Mouse (Mus musculus) urinary bladder, postnatal 25 days (tissue): Measurements from ENCODE around the gene Ppargc1a.

ENCODE experiments used
- DNase-seq: peaks from one replicate; pipeline ENCODE4 v3.0.0; 2022; ENCODE audit warnings: low spot score

Gene Ppargc1a

DNA sequence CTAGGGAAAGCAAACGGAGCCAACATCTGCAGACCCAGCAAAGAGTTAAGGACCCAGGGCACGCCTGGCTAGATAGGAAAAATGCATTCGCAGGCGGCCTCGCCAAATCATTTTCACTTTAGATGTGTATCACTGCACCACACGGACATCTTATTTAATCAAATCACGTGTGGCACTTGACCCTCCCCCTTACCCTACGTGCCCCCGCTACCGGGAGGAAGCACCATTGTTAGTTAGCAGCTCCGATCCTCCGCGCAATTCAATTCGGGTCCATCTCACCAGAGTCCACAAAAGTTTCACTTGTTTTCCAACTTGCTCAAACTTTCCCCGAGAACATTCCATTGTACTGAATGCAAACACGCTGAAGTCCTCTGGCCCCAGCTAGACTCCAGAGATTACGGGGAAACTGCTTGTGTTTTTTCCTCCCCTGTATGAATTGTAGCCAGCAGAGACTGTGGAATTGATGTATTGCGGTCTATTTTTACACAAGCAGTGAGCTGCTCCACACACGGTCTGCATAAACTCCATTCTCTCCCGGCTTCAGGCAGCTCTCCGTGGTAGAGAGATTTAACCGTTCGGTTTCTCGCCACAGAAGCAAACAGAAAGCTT is 14.9 kb downstream of the Ppargc1a start:
- DNase-seq = peak; percentile 35

DNA sequence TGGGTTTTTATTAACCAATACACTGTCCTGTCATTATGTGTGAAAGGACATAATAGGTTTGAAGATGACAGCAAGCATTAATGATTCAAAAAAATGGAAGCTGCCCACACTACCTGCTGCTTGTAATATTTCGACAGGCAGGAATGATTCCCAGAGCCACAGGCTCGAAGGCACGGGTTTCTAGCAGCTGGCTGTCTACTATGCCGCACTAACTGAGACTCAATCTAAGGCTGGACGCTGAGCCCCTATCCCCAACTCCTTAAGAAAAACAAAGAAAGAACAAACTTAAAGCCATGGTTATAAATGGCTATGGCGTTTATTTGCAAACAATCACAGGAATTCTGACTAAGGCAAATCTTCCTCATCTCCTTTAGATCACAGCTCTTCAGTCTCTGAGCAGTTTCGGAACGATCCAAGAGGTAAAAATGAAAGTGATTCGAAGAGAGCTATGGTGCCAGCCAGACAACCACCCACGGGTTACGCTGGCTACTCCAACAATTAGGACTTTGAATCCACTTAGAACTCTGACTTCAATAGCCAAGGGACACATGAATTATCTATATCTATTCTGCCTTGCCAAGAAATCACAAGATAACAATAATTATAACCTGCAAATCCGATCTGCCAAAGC is 15.6 kb downstream of the Ppargc1a start:
- DNase-seq = no peak

DNA sequence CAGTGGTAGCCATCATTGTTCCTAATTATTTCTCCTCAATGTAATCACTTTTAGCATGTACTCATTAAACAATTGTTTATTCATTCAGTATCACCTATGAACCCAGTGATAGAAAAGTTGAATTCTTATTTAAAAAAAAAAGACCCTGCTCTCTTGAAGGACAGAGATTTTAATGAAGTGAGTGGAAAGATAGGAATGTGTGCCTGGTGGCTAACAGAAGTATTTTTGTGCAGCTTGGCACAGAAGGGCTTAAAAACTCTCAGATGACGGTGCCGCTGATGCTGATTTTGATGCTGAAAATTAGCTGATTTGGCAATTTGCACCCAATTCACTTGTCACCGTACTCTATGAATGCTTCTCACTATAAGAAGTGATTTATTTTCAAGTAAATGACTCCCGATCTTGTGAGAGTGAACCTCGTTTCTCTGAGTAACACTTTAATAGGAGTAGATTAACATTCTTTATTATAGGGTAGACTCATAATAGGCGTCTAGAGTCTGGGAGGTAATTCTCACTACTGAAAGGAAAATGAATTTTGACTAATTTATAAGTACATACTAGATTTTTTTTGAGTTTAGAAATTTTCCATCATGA is 20.0 kb downstream of the Ppargc1a start:
- no peak for DNase-seq

DNA sequence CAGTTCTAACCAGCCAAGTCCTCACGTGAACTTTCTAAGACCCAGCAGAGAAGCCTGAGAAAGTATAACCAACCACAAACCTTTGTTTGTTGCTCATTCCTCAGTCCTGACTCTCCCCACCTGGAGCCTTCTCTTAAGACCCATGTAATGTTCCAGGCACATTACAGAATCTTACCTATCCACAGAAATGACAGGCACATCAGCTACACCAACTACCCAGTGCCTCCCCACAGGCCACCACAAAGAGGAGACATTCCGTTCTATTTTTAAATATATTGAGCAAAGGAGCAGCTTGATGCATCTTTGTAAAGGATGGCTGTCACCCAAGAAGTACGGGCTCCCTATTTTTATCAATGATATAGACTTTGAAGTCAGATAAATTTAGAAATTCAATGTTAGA is 20.7 kb downstream of the Ppargc1a start:
- DNase-seq = no peak

DNA sequence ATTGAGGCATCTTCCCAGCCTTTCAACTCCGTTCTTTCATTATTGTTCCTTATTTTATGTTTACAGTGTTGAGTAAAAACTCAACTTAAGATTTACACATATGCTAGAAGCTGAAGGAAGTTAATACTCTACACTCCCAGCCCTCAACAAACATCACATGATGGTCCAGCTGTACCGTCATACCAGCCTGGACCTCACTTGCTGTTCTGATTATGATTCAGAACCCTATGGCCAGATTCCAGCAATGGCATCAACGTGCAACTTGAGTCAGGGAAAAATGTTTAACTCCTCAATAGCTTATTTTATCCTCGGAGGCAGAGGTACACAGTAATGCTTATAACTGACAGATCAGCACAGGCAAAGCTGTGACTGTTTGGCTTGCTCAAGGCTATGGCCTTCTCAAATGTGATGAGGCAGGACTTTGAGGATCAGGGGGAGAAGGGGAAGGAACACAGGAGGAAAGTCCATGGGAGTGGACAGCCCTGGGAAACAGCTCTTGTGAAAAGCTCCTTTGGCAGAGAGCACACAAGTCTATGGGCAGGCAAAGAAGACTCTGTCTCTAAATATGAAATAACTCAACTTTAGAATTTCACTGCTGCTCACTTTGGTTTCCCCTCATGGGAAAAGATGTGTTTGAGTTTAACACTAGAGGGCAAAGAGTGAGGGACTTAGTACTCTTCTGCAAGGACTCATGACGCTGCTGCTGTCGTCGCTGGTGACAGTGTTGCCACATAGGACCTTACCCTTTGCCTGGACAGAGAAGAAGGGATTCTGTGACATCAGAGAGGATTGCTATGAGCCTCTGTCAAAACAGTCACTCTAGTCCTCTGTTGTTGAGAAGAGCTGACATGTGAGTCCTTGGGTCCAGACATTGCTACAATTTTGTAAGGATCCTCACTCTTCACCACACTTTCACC is 22.1 kb downstream of the Ppargc1a start:
- no peak for DNase-seq

DNA sequence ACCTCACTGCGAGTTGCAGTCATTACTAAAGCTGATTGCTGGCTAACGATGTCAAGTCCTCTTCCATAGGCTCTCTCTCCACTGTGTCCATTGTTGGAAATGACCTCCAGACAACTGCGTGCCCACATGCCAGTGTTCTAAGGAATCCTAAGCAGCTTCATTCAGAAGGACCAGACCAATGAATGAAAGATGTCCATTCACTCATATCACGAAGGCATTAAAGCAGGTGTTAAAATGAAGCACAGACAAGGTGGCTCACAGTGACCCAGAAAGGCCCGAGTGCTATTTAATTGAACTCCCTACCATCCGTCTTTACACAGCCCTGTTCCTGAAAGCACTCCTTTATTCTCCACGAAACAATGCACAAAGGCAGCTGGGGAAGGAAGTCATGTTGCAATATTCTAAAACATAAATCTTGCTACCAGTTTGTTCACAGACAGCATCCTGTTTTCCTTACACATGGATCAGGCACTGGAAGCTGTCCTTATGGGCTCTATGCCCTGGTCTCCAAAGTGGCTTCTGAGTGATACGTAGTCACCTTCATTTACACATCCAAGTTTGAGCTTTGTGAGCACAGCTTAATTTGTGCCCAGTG is 23.3 kb downstream of the Ppargc1a start:
- no peak for DNase-seq

DNA sequence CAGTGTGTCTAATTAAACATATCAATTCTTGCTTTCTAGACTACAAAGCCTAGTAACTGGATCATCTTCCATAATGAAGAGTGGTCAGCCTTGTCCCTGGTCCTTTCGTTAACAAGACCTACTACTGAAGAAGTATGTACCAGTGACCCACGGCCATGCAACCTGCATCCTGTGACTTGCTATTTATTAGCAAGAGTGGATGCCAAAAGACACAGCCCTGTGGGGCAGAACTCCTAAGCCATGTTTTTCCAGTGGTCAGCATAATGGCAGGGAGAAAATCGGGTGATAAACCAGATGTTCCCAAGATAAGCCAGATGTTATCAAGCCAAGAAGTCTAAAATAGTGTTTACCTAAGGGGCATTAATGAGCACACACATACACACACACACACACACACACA is 26.0 kb downstream of the Ppargc1a start:
- DNase-seq = no peak

DNA sequence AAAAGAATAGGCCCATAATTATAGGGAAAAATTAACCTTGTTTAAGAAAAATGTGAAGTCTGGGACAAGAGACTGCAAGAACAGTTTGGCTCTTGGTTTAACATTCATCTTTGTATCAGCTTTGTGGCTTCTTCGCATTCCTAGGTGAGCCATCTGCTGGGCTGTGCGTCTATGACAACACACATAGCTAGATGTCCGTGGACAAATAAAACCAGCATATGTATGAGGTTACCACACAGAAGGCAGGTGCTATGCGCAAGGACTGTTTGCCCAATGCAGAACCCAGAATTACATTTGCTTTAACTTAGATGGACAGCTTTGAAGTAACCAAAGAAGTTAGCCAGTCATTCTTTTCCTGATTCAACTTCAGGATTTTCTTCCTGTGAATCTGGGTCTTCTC is 26.7 kb downstream of the Ppargc1a start:
- no peak for DNase-seq

DNA sequence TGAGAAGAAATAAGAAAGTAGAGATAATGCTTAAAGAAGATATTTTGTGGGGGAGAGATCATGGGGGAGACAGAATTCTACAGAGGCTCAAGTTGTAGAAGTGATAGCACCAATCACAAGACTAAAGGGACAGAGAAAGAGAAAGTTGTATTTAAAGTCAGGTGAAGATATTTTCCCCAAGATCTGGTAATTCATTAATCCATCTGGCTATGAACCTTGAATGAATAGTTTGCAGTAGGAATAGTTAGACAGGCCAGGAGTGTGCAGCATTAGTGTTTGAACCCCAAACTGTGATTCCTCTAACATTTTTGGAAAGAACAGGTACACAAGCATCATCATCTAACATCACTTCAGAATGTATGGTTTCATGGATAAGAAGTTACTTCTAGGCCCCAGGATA is 28.0 kb downstream of the Ppargc1a start:
- no peak for DNase-seq

DNA sequence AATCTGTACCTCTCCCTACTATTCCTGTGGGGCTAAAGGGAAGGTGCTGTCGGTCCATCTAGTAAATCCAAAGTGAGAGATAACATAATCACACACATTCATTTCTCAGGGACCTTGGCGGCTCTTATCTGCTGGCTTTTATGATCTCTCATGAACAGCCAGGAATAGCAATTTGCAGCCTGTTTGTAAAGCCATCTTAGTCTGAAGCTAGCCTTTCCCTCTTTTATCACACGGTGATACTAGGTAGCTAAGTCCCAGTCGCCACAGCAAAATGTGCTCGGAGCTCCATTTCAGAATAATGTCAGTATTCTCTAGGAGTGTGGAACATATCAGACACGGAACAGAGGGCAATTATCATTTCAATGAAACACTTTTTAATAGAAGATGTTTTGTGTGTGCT is 29.2 kb downstream of the Ppargc1a start:
- DNase-seq = no peak

DNA sequence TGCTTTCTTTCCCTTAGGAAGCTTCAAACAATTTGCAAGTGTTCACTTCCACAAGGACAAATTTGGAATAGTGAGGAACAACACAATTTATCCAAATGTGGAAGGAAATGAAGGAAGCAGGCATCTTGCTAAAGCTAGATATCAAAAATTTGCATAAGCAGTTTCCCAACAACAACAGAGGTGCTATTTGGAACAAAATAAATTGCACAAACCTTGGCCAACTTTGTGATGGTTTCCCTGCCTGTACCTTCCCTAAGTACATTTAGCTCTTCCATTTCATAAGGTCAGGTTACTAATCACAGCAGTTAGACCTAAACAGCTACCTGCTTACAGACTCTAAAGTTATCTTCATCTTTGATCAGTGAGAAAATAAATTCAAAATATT is 29.9 kb downstream of the Ppargc1a start:
- DNase-seq = no peak

DNA sequence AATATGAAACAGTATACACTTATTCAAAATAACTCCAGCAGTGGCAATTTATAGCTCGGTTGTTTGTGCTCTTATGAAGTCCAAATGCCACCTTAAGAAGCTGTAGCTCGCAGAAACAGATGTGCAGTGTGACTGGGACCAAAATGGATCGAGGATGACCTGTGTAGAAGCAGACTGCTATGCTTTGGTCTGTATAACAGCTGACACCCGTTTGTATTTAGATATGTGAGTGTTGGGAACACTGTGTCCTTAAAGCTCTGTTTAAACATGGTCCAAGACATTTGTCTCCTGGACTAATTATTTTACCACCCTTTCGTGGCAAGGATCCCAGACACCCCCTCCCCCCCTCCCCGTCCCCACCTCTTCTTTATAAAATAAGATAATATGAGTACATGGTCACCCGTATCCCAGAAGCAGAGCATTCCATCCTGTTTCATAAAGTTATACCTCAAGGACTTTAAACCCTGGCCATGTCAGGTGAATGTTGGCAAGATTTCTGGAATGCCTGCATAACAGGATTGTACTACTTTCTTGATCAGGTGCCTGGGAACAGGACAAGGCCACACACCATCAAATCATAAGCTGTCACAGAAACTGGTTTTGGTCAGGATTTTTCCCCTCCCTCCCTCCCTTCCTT is 30.4 kb downstream of the Ppargc1a start:
- no peak for DNase-seq

DNA sequence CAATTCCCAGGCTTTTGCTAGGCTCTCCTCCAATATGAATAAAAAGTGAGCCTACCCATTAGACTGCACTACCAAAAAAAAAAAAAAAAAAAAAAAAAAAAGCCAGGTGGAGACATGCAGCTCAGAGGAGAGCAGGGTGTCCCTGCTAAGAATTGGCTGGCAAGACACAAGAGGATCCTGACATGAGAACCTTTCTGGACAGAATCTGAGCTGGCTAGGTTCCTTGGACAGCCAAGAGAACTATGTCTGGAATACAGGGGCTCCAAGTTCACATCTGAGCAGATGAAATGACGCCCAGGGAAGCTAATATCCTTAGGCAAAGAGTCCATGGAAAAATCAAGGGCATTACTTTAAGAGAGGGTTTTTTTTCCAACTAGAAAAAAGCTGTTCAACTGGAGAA is 33.1 kb downstream of the Ppargc1a start:
- DNase-seq = no peak

DNA sequence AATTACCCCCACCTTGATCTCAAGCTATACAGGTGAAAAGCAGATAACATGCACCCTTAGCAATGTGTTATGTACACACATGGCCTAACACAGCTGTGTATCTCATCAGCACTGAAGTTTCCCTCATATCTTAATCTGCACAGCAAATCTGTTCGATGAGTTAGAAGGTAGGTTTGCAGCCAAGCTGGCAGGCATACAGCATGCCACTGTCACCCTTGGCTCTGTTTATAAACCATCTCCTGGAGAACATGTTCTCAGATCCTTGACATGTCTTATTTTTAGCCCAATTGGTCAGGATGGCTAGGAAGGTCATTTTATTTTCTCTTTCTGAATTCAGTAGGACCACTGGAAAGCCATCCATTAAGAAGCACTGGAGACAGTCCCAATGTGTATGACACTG is 36.2 kb downstream of the Ppargc1a start:
- no peak for DNase-seq

DNA sequence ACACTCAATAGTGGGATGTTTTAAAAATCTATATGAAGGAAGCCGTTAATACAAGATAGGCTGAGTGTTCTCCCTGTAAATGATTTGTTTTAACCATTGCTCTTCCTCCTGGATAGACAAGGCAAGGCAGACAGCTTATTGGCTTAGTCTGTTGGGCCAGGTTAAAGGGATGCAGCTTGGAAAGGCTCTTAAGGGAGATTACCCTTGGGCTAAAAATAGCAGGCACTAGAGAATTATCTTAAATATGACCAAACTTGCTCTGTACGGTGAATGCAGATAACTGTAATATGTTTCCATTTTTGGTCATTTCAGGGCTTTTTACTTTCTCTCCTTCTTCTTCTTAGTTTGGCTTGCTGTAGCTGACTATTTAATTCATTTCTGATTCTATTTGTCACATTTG is 38.1 kb downstream of the Ppargc1a start:
- no peak for DNase-seq

DNA sequence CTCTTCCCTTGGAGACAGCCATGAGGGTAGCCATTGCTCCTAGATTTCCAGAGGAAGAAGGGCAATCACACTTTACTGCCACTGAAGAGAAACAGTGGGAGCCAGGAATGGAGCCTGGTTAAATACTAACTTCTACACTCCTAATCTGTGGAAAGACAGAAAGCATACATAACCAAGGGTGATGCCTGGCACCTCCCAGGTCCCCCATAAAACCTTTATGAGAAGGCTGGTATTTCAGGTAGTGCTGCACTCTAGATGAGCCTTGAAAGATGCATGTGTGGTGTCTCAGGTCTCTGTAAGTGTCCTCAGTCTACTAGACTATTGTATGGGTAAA is 39.4 kb downstream of the Ppargc1a start:
- DNase-seq = no peak

DNA sequence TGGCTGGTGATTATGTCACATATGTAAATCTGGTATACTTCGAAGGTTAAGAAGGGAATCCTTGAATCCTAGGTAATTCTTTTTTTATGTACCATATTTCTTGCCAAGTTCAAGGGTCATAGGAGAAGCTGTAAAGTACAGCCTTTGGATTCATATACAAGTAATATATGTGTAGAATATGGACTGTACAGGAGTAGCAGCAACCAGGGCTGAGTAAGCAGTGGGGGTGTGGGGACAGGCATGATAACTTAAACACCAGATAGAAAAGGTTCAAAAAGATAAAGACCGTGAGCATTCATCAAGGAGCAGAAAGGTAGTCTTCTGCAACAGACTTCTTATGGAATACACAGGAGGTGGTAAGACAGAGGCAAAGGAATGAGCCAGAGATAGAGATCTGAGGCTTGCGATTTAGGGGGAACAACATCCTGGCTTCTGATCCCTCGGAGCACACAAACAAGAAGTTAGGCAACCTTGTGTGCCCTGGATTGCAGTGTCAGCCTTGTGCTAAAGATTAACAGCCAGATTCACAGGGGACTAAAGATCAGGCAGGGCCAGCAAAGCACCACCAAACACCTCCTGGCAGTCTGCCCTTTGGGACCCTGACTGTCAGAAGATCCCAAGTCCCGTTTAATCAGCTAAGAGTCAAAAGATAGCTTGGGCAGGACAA is 39.9 kb downstream of the Ppargc1a start:
- DNase-seq = no peak

DNA sequence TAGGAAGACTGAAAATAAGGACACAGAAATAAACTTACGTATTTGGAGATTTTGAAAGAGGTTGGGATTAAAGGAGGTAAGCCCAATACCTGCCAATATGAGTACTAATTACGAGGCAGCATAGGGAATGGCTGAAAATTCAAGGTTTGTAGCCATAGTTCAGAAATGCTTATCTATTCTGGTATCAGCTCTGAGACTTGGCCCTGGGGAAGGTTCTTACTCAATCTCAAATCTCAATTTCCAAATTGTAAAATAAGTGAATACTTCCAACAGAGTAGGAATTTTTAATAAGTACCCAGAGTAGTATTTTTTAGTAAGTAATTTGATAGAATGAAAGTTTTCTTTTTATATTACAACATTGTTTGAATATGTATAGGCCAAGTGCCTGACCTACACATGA is 41.7 kb downstream of the Ppargc1a start:
- DNase-seq = no peak

DNA sequence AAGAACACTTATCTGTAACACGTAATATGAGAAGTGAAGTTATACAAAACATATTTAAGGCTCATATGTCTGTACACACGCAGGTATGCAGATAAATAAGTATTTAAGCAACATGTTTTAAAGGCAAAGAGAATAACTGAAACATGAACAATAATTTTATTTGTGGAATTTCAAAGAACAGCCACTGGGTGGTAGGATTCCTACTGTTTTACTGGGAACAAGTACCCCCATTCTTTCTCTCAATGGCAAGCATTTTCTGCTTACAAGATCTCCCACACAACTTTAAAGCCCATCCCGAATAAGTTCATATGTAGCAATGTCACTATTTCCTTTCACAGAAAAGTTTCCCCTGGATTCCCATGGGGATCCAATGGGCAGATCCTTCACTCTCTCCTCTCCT is 46.7 kb downstream of the Ppargc1a start:
- no peak for DNase-seq

DNA sequence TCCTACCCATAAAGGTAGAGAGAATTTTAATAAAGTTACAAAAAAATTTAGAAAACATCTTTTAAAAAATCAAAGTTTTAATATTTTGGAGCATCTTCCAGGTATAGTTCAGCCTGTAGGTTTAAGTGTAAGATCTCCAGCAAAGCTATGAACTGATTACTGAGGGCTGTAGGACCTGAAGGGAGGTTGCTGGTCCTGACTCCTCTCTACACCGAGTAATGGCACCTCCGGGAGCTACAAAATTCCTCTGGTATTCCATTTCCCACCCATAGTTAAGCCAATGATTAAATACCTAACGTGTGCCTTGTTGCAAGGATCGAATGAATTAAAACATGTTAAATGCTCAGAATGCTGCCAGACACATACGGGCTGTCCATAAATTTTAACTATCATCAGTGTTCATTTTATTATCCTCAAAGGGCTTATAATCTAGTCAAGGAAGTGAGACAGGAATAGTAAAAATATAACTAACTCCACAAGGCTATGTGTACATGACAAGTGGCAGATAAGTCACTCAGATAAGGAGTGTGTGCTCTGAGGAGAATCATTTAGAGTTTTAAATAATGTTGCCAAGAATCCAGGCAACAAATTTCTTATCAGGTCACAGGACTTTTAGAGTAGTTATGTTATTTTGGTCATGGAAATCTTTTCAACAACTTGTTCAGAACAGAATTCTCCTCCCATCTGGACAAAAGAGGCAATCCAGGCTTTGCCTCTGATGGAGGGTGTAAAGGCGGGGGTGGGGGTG is 49.9 kb downstream of the Ppargc1a start:
- no peak for DNase-seq

DNA sequence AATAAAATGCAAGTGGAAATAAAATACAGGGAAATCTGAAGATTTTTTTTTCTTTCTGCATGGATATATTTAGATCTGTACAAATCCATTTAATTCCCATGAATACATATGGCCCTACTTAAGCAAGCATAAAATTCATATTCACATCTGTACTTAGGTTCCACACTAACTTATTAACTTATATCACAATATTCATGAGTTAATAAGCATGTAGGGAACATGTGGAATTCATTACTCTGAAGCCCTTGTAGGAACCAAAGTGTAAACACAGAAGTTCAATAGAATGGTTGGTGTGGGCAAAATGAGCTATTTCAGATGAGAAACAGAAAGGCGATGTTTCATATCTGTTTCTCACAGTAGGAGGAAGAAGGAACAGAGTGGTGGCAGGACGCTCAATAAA is 62.9 kb downstream of the Ppargc1a start:
- DNase-seq = no peak
